Mouse (Mus musculus): ENCODE measurements around the gene Gm28043. TPM values are rescaled to one million over a fixed set of nuclear protein-coding genes. Genes with fewer than 3 reads are reported as not detected.

Gm28043 gene
- total and polyA plus RNA-seq, 3 experiments, result 3.6 to 4.2 (median 3.7) TPM

DNA sequence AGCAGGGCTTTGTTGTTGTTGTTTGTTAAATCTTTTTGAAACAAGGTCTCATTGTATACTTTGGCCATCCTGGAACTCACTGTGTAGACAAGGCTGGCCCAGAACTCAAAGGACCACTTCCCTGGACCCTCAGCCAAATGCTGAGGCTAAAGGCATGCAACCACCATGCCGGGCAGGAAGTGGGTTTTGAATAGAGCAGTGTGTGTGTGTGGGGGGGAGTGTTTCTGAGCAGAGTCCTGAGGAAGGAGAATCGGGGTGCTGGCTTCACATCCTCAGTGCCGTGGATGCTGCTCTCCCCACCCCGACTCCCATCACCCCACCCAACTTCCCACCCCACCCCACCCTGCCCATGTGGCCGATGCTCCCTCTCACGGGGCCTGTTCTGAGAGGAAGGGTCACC, 29.2 kb upstream of the Gm28043 start:
- Histone ChIP-seq H3K4me2 (ENCODE audit: insufficient read depth, low read depth, poor library complexity, severe bottlenecking) (no peak overlapping the region), H3K9ac (ENCODE audit: insufficient read depth, low read depth) (no peak overlapping the region), H3K9me3 (replicated peaks; ENCODE audit: low read length) (no peaks in the 10 kb centered on the region), H3K36me3 (replicated peaks in 1 of 2; ENCODE audit: control insufficient read depth in 1 of 2, insufficient read depth in 1 of 2, low read length in 1 of 2) (peaks cover 25 to 60% of the 10 kb centered on the region in 2 experiments), H3K4me1 (ENCODE audit: control insufficient read depth in 1 of 2, insufficient read depth in 2 of 2) (peaks cover 0 to 30% of the 10 kb centered on the region in 2 experiments; a peak in 2 of 4 replicates), H3K27ac (ENCODE audit: insufficient read depth, low read depth) (no peak overlapping the region), H3K27me3 (replicated peaks) (no peaks in the 10 kb centered on the region), H3K79me2 (replicated peaks; ENCODE audit: control insufficient read depth, extremely low read depth, insufficient read depth, poor library complexity, severe bottlenecking) (no peaks in the 10 kb centered on the region), H3K4me3 (replicated peaks in 1 of 3; ENCODE audit: low read depth in 2 of 3, low read length in 2 of 3, poor library complexity in 1 of 3) (no peak overlapping the region)
- DNase-seq (ENCODE audit: extremely low read depth), result no peak
- TF ChIP-seq NRF1 (IDR thresholded peaks at IDR 0.05; ENCODE audit: low read depth, low read length) (no peak), CTCF (conservative IDR thresholded peaks at IDR 0.05 in 1 of 2, IDR thresholded peaks at IDR 0.05 in 1 of 2; ENCODE audit: low read depth in 2 of 2, low read length in 2 of 2) (no peak), JUND (conservative IDR thresholded peaks at IDR 0.05; ENCODE audit: low read depth, low read length) (no peak), SMC3 (IDR thresholded peaks at IDR 0.05; ENCODE audit: low read depth, low read length) (no peak)
- in situ Hi-C loops (cut with MboI; ENCODE audit: low pct_ligation_motif_present, low pct_unique_long_range_greater_than_20kb, low sequenced_read_pairs), result no loop called here
- dilution Hi-C loops (cut with MboI; ENCODE audit: extremely low pct_ligation_motif_present, extremely low pct_unique_long_range_greater_than_20kb, low sequenced_read_pairs), result no loop called here

DNA sequence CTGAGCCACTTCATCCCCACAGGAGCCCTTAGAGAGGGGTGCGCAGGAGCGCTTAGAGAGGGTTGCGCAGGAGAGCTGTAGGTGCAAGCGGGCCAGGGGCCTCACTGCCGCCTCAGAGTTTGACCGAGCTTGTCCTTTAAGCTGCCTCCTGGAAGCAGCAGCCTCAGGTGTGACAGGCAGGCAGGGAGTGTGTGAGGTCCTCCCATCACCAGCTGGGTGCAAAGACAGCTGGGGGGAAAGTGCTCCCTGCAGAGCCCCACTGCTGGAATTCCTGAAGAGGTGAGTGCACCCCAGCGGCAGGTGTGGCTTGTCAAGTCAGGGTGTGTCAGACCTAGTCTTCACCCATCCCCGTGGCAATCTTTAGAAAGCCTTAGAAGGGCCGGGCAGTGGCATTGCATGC, 27.8 kb upstream of the Gm28043 start:
- in situ Hi-C loops (cut with MboI; ENCODE audit: low pct_ligation_motif_present, low pct_unique_long_range_greater_than_20kb, low sequenced_read_pairs), result no loop called here
- no peak overlapping the region for H3K27ac ChIP-seq (ENCODE audit: insufficient read depth, low read depth)
- H3K4me2 ChIP-seq (ENCODE audit: insufficient read depth, low read depth, poor library complexity, severe bottlenecking), result no peak overlapping the region
- no peaks in the 10 kb centered on the region for H3K27me3 ChIP-seq (replicated peaks)
- no peaks in the 10 kb centered on the region for H3K79me2 ChIP-seq (replicated peaks; ENCODE audit: control insufficient read depth, extremely low read depth, insufficient read depth, poor library complexity, severe bottlenecking)
- TF ChIP-seq MAX (IDR thresholded peaks at IDR 0.05; ENCODE audit: low read length) (no peak), USF2 (conservative IDR thresholded peaks at IDR 0.05; ENCODE audit: low read depth, low read length) (no peak), MEF2A (IDR thresholded peaks at IDR 0.05; ENCODE audit: borderline replicate concordance, low read depth, low read length) (no peak), TCF12 (IDR thresholded peaks at IDR 0.05; ENCODE audit: low read depth, low read length) (no peak)
- H3K9me3 ChIP-seq (replicated peaks; ENCODE audit: low read length), result no peaks in the 10 kb centered on the region
- no peak overlapping the region for H3K4me3 ChIP-seq (replicated peaks in 1 of 3; ENCODE audit: low read depth in 2 of 3, low read length in 2 of 3, poor library complexity in 1 of 3)
- dilution Hi-C loops (cut with MboI; ENCODE audit: extremely low pct_ligation_motif_present, extremely low pct_unique_long_range_greater_than_20kb, low sequenced_read_pairs), result no loop called here
- no peak for DNase-seq (ENCODE audit: extremely low read depth)
- H3K9ac ChIP-seq (ENCODE audit: insufficient read depth, low read depth), result no peak overlapping the region
- peaks cover 18 to 59% of the 10 kb centered on the region in 2 experiments for H3K36me3 ChIP-seq (replicated peaks in 1 of 2; ENCODE audit: control insufficient read depth in 1 of 2, insufficient read depth in 1 of 2, low read length in 1 of 2)
- H3K4me1 ChIP-seq (ENCODE audit: control insufficient read depth in 1 of 2, insufficient read depth in 2 of 2), result peaks cover 0 to 30% of the 10 kb centered on the region in 2 experiments; a peak in 2 of 4 replicates

DNA sequence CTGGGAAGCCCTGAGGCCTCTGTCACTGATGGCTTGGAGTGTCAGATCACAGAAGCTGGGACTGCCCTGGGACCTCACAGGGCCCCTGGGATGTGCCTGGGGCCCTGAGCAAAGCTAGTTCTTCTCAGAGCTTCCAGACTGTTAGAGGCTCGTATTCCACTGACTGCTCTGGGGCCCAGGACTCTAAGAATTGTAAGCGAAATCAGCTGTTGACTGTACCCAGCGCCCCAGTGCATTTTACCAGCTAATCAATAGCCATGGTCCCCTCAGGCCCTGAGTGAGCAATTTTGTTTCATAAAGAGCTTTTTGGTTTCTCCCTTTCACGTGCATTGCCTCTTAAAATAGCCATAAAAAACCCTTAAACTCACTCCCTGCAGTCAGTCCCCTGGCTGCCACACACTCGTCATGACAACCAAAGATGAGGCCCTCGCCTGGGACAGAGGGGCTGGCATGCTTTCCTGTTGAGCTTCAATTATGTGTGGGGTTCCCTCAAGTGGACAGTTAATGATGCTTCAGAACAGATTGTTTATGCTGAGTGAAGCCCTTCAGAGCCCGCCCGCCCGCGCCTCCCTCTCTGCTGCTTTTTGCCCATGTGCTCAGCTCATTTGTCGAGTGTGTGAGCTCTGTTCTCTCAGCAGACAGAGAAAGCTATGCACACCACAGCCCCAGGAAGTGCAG, 25.3 kb upstream of the Gm28043 start:
- H3K27me3 ChIP-seq (replicated peaks), result no peaks in the 10 kb centered on the region
- no peak for DNase-seq (ENCODE audit: extremely low read depth)
- peaks cover 9 to 55% of the 10 kb centered on the region in 2 experiments for H3K36me3 ChIP-seq (replicated peaks in 1 of 2; ENCODE audit: control insufficient read depth in 1 of 2, insufficient read depth in 1 of 2, low read length in 1 of 2)
- H3K4me1 ChIP-seq (ENCODE audit: control insufficient read depth in 1 of 2, insufficient read depth in 2 of 2), result peaks cover 0 to 24% of the 10 kb centered on the region in 2 experiments; a peak in 2 of 4 replicates
- H3K9ac ChIP-seq (ENCODE audit: insufficient read depth, low read depth), result no peak overlapping the region
- TF ChIP-seq CHD2 (IDR thresholded peaks at IDR 0.05; ENCODE audit: low read length) (no peak), RCOR1 (conservative IDR thresholded peaks at IDR 0.05; ENCODE audit: low read depth, low read length) (no peak)
- no peaks in the 10 kb centered on the region for H3K79me2 ChIP-seq (replicated peaks; ENCODE audit: control insufficient read depth, extremely low read depth, insufficient read depth, poor library complexity, severe bottlenecking)
- H3K27ac ChIP-seq (ENCODE audit: insufficient read depth, low read depth), result no peak overlapping the region
- dilution Hi-C loops (cut with MboI; ENCODE audit: extremely low pct_ligation_motif_present, extremely low pct_unique_long_range_greater_than_20kb, low sequenced_read_pairs) (no loop called here), in situ Hi-C loops (cut with MboI; ENCODE audit: low pct_ligation_motif_present, low pct_unique_long_range_greater_than_20kb, low sequenced_read_pairs) (no loop called here)
- no peak overlapping the region for H3K4me3 ChIP-seq (replicated peaks in 1 of 3; ENCODE audit: low read depth in 2 of 3, low read length in 2 of 3, poor library complexity in 1 of 3)
- H3K4me2 ChIP-seq (ENCODE audit: insufficient read depth, low read depth, poor library complexity, severe bottlenecking), result no peak overlapping the region
- no peaks in the 10 kb centered on the region for H3K9me3 ChIP-seq (replicated peaks; ENCODE audit: low read length)
